Mouse (Mus musculus) thymus, postnatal 10 days (tissue): Measurements from ENCODE around the gene Trex2.
A peak's percentile ranks its signal among the peaks of the same experiment; 100 is the strongest.

Experiments used
- DNase-seq, 2 experiments: peaks; one replicate each; pipeline ENCODE4 v3.0.0; 2021; ENCODE audit warnings: low spot score in 2 of 2

Trex2 gene

DNA sequence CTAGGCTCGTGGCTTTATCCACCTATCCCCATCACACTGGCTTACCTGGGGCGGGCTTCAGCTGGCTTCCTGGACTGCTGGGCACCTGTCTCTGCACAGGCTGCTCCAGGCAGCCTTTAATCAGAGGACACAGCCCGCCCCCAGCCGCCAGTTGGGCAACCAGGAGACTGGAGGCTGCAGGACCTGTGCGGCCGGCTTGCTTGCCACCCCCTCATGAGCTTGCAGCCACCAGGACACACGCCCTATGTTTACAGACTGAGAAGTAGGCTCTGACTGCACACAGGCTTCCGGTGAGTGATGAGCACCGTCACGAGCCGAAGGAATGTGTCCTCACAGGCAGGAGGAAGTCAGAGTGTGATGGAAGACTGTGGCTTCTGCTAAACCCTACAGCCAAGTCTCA lies at the start of gene Trex2:
Gene Trex2, minus strand, starts transcription at position 93 of the 400 bp plus-strand sequence.
- DNase-seq: no peak

DNA sequence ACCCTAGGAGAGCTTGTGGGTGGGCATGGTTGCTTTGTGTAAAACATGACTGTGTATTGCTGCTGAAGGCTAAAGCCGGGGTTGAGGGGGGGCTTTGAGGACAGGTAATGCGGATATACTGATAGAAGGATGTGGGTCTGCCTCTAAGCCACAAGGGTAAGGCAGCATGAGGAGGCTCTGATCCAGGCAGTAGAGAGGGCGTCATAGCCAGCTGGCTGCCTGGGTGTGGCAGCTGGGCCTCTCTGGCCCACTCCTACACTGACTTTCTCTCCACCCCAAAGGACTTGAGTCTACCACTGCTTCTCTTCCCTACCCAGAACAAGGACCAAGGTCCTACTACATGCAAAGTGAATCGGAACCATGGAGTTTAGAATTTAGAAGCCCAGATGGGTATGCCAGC lies 49.7 kb upstream of the Trex2 start:
- DNase-seq: no peak

DNA sequence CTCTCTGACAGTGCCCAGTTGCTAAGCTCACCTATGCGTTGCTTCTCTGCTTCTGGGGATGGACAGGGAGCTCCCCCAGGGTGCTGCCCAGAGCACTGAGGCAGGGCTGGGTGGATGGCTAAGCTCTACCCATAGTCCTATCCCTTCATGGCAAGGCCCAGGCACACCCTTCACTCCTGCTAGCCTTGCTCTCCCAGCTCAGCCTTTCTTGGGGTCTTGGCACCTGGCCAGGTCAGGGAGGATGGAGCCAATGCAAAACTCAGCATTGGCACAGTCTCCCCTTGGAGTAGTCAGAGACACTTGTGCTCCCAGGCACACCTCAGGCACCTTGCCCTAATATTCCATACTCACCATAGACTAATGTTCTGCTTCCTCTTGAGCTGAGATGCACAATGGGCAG lies 48.9 kb upstream of the Trex2 start:
- DNase-seq: no peak

DNA sequence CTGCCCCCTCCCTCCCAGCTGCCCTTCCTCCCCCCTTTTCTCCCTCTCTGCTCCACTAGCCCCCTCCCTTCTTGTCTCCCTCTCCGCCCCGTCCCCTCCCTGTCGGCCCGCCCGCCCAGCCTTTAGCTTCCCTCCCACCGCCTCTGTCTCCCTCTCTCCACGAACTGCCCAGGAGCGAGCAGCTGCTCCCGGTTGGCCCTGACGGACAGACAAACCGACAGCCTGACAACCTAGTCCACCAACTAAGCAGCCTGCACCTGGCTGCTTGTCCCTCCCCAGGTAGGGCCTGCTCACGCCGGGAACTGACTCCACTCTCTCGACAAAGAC lies 48.3 kb upstream of the Trex2 start, which contains the start of gene Bgn:
Gene Bgn, plus strand, starts transcription at position 119 of the 327 bp plus-strand sequence.
- DNase-seq: no peak

DNA sequence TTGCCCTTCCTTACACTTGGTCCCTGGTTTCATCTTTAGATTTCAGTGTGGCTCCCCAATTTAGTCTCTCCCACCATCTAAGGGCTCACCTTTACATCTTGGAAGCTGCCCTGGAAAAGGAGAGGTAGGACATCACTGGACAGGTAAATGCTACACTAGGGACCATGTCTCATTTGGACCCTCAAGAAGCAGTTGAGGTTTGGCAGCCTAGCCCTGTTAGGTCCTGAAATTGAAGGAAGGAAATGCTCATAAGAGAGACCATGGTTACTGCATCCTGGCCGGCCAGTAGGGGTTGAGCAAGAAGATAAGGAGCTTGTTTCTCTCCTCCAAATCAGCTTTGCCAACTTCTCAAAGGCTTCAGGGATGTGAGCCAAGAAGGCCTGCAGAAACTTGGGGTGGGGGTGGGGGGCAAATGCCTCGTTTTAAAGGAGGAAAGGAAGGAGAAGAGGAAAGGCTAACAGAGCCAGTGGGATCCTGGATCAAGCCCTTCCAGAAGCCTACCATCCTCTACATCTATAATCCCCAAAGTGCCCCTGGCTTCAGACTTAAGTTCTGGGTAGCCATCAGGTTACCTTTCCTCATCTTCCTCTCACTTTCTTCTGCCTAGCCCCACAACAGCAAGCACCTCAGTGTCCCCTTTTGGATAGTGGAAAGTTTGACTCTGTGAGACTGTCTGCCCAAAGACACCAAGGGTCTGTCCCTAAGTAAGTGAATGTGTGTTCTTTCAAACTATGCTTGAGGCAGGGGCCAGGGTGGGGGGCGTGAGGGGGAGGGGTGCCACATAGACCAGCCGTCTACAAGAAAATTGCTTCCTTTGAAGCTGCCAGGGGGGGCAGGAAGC lies 47.7 kb upstream of the Trex2 start:
- no peak for DNase-seq

DNA sequence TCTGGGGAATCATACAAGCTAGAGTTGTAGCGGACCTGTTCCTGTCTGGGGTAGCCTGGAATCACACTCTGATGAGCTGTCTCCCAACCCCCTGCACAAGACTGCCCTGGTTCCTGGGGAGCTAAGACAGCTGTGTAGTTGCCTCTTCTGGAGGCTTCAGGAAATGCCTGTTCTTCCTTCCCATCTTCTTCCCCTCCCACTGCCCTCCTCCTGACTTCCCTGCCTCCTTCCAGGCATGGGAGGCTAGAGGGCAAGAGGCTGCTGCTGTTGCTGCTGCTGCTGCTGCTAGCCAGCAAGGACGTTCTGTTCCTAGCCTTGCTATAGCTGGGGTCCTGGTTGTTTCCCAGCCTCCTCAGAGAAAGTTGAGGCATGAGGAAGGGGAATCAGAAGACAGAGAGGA lies 45.2 kb upstream of the Trex2 start:
- DNase-seq: no peak

DNA sequence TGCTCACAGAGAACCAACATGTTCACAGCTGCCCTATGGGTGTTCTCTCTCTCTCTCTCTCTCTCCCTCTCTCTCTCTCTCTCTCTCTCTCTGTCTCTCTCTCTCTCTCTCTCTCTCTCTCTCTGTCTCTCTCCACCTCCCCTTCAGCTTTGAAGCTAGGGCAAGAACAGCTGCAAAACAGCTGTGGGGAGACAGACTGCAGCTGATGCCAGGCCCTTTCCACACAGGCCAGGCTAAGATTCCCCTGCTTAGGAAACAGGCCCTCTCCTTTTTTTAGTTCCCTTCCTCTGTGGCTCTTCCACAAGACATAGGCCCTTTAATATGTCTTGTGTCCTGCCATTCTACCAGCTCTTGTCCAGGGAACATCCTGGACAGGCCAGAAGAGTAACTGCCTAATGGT lies 44.5 kb upstream of the Trex2 start:
- DNase-seq: no peak

DNA sequence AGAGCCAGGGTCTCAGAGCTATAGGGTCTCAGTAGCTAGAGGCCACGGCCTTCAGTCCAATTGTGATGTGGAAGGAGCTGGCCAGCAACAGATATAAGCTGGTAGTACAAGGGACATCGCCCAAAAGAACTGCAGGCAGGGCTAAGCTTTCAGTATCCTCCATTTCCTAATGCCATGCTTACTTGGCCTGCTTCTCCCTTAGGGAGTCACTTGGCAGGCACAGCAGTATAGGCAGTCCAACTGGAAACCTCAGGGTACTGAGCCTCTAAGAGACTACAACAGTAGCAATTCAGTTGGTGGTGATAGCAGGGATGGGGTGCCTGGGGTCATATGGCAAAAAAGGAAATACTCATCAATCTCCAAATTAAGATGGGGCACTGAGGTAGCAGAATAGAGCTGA lies 42.4 kb upstream of the Trex2 start:
- DNase-seq: no peak

DNA sequence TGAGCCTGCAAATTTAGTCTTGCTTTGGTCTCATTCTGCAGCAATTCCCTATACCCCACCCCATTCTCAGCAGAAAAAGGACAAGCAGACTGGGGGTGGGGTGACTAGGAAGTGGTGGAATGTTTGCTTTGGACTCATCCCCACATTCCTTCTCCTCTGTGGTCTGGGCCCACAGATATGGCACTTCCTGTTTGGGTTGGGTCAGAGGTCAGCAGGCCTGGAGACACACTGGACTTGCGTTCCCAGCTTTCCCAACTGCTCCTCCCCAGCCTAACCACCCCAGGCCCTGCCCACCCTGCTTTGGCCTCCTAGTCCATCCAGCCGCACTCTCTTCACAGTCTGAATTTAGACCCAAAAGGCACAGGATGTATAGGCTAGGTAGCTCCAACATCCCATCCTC lies 41.5 kb upstream of the Trex2 start:
- no peak for DNase-seq

DNA sequence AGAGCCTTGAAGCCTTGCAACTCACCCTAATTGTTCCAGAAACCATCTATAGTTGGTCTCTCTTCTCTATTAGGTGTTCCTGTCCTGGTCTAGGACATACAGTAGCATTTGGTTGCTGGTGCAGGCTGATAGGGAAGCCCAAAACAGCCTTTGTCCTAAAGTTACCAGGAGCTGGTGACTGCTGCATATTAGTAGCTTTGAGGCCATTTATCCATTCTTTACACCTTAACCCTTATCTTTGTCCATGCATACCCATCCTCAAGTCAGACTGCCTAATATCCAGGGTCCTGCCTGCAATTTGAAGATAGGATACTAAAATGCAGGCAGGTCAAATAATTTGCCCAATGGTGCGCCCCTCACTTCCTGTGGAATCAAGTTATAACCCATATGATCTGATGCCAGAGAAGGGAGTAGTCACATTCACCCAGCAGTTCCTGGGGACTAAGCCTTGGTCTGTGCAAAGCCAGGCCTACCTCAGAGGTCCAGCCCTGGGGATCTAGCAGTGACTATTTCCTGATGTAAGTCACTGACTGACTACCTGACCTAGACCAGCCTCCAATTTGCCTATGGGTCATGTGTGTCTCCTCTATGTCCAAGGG lies 40.6 kb upstream of the Trex2 start:
- no peak for DNase-seq

DNA sequence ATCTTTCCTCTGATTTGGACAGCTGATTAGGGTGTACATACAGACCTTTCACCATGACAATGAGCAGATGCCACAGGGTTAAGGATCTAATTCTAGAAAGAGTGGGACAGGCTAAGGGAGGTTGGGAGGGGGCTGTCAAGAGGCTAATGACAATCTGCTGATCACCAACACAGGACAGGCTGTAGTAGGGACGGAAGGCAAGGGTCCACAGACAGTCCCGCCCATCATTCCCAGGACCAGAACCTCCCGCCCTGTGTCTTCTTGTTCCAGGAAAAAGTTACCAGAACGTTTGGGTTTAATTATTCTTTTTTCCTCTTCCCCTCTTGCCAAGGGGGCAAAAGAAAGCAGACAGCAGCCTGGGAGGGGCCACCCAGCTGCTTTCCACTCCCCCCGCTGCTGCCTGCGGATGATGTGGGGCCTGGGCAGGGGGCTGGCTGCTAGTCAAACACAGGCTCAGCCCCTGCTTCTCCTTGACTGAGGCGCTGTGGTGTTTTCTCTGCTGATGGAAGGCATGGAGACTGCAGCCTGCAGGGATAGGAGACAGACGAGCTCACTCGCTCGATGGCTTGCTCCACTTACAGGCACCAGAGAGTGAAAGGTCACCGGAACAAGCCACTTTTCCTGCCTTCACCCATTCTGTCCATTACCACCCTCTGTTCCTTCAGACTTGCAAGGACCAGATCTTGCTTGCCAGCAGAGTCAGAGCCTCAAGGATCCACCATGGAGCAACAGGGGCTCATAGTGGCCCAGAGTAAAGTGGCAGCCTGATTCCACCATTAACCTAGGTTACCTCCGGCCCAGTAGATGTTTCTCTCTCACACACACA lies 39.4 kb upstream of the Trex2 start:
- DNase-seq: no peak

DNA sequence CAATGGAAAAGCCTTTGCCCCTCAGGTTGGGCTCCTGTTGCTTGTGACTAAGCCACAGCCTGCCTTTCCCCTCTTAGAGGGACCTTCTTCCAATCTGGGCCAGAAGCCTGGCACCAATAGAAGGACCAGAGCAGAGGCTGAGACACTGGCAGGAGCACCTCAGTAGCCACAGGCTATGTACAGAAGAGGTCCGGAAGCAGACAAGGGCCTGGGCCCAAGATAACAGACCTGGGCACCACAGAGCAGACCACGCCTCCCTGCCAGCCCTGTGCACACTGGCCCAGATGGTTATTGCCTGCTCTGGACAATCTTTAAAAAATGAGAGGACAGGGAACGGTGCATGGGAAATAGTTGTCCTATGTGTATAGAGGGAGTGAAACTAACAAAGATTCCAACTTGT lies 36.6 kb upstream of the Trex2 start:
- no peak for DNase-seq

DNA sequence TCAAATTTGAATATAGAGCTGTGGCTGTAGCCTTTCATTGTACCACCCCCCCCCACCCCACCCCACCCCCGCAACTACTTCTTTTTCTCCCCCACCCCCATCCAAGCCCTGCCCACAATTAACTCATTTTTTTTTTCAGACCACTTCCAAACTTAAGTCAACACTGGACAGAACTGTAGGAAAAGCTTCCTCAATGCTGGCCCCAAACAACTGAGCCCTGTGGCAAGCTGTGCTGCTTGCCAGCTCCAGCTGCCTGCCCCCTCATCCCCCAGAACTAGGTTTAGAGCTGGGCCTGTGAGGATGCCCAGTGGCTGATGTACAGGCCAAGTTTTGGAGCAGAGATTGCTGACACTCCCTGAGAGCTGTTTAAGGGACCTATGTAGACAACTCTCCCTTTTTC lies 33.6 kb upstream of the Trex2 start:
- DNase-seq: no peak

DNA sequence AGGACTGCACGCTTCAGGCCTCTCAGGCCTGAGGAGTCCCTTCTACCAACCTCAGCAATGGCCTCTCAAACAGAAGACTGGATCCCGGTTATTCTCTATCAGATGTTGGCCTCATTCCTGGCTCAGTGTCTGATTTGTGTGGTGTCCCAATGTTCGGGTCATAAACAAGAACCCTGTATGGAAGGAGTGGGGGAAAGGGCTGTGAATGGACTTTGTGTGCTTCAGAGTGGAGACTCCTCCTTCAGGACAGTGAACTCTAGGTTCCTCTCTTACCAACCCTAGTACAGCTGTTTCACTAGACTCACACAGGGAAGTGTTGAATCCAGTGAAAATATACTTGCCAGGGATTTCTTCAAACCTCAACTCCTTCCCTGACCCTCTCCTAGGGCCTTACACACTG lies 33.2 kb upstream of the Trex2 start:
- DNase-seq: no peak

DNA sequence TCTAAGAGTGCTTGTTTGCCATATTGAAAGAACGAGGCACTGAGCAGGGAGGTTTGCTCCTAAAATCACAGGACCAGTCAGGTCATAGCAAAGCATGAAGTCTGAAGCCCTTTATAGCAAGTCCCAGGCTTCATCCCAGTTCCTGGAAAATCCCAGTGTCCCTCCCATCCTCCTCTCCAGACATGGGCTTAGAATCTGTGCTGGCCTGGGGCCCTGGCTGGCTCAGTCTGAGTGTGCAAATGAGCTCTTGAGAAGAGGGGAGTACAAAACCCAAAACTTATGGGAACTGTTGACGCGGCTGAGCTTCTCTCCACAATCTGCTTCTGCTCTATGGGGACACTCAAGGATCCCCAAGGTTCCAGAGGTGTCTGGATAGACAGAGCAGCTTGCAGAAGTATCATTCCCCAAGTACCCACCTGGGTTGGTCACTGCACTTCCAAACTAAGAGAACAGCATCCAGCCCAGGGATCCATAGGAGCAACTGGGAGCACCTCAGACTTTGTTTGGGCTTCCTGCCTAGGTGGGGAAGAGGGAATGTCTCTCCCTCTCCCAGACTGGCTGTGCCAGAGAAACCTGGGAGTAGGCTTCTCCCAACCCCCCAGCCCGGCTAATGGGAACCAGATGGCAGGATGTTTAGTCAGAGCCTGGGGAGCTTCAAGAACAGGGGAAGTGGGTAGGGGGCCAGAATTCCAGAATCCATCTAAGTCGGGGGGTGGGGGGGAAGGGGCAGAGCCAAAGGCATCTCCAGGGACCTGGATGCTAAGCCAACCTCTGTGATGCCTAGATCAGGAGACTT lies 32.5 kb upstream of the Trex2 start:
- no peak for DNase-seq

DNA sequence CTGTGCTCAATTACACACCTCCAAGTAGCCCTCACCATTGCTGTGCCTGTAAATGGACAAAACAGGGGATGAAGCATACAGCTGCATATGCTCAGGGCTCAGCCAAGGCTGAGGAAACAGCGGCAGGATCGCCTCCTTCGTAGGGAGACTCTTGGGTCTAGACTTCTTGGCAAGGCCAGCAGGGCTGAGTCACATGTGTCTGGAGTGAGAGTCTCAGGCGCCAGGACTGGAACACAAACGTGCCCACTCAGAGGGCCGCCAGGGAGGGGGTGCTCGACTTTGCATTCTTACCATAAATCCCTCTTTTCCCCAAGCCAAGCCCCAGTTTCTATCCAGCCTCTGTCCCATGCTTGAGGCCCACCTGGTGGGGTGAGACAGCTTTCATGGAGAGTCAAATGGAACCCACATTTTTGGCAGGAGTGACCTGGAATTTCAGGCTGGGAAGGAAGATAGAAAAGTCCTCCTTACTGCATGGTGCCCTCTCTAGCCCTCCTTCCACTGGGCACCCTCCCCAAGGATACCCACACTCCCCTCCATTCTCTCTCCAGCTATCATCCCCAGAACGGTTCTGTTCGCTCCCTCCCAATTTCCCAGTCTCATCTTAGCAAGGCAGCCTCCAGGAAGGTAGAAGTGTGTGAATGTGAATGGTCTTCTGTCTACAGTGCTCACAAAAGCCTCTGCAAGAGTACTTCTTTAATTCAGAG lies 30.5 kb upstream of the Trex2 start:
- DNase-seq: no peak

DNA sequence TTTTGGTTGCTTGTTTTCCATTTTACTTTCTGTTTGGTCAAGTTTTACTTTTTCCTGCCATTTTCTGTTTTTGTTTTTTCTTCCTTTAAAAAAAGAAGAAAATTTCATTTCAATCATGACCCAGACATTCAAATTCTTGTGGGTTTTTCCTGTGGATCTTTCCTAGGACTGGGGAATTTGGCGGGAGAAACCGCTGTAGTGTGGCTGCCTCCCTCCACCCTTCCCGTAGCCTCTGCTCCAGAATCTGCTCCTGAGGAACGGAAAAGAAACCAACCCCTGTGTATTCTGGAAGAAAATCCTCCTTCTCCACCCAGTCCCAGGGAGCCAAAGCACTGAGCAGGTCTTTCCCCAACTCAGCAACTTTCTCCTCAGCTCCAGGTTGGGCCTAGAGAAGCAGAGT lies 25.6 kb upstream of the Trex2 start:
- no peak for DNase-seq

DNA sequence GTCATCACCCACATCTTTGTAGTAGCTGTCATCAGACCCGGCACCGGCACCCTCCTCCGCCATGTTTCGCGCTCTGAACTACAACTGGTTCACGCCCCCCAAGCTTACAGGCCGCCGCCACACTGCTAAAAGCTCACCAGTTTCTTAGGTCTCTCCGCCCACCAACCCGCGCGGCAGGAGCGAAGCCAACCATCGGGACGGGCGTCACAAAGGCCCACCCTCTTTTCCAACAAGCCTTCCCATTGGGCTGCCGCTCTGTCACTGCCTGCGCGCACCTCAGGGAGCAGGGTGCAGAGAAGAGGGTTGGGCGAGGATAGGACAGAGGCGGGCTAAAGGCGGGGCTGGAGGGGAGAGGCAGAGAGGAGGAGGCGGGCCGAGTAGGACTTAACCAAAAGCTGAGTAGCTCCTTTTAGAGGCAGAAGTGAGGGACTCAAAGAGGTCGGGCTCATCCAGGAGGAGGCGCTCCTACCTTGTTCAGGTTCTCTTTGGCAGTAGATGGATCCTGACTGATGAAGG lies 23.8 kb upstream of the Trex2 start, which contains the start of gene Haus7:
Gene Haus7, minus strand, starts transcription at position 168 of the 516 bp plus-strand sequence.
- DNase-seq: peak; percentile 80 to 92

DNA sequence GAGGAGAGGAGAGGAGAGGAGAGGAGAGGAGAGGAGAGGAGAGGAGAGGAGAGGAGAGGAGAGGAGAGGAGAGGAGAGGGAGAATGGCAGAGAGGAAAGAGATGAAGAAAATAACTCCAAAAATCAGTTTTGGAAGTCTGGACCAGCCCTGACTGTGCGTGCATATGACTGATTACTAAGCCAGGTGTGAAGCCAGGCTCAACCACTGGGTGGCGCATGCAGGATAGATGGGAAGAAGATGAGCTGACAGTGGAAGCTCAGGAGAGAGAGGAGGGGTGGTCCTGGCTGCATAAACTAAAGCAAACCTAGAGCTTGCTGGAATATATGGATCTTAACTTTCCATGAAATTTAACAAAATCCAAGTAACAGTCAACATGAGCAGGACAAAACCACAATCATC lies 16.8 kb upstream of the Trex2 start:
- DNase-seq: peak; percentile 37 to 63

DNA sequence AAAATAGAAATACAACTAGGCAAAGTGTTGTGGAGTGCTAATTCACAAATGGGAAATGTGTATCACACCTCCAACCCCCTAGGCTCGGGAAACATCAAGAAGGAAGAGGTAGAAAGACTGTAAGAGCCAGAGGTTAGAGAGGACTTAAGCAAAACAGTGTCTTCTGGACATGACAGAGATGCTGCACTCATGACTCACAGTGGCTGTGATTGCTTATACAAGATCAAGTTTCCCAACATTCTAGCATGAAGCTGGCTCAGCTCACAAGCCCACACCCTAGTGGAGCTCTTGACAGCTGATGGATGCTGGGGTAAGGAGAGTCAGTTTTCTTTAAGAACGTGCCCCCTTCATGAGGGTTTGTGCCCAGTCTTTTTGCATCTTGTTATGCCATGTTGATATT lies 6.3 kb upstream of the Trex2 start:
- no peak for DNase-seq

DNA sequence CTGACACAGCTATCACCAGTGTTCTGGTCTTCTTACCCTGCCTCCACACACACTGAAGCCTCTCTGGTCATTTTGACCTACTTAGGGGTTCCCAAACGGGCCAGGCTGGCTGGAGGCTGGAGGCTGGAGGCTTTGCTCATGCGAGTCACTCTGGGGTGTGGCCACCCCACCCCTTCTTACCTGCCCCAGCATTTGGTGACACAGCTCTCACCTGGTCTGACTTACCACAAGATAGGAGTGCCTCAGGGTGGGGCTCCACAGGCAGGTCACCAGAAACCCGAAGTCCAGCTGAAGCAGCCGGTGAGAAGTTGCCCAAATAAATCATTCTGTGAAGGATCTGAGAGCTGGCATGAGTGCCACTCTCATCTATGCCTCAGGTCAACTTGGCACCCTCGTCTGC lies 2.3 kb downstream of the Trex2 start:
- DNase-seq: no peak
